Mouse (Mus musculus) regulatory T cell (primary cell): ENCODE measurements around the gene Msn.
"Not testable (repeated sequence)": the region's sequence is repeated elsewhere in the genome, so short reads cannot be mapped to it uniquely, and the experiment has no call there.

ENCODE experiments used
- in situ Hi-C: fragments of 300-600 bp; cut with MboI, MseI; formaldehyde crosslinking; loops from one replicate; pipeline ENCODE4 v1.15.1; 2025; ENCODE audit warnings: high pct_unique_total_duplicates

Gene Msn

GRCm38 (mm10) chrX:96135581-96135980, 39.7 kb downstream of the Msn start:
- in situ Hi-C loops = no loop called here

GRCm38 (mm10) chrX:96139262-96139661, 43.4 kb downstream of the Msn start:
- in situ Hi-C loops = no loop called here

- in situ Hi-C loops = loop anchor here (5.0 kb wide), 1 partner anchor 123 kb away; no protein-coding TSS in a partner anchor
Observed at GRCm38 (mm10) chrX:96144960-96145488, 49.2 kb downstream of the Msn start.

- in situ Hi-C loops = loop anchor here (5.0 kb wide), 1 partner anchor 126 kb away; no protein-coding TSS in a partner anchor
Observed at GRCm38 (mm10) chrX:96148217-96148616, 52.4 kb downstream of the Msn start.

- in situ Hi-C loops = no loop called here
Observed at GRCm38 (mm10) chrX:96153362-96153761, 57.5 kb downstream of the Msn start.

GRCm38 (mm10) chrX:96157936-96158335, 62.1 kb downstream of the Msn start:
- in situ Hi-C loops = no loop called here

GRCm38 (mm10) chrX:96162571-96162970, 66.7 kb downstream of the Msn start:
- in situ Hi-C loops = no loop called here

- in situ Hi-C loops = no loop called here
Observed at GRCm38 (mm10) chrX:96171645-96172388, 76.0 kb downstream of the Msn start.

GRCm38 (mm10) chrX:96178437-96178836, 82.6 kb downstream of the Msn start:
- in situ Hi-C loops = no loop called here

GRCm38 (mm10) chrX:96184100-96184732, 88.4 kb downstream of the Msn start:
- in situ Hi-C loops = no loop called here

- in situ Hi-C loops = not testable (repeated sequence)
Observed at GRCm38 (mm10) chrX:96205143-96205542, 109.3 kb downstream of the Msn start.

- in situ Hi-C loops = no loop called here
Observed at GRCm38 (mm10) chrX:96206872-96207271, 111.0 kb downstream of the Msn start.

GRCm38 (mm10) chrX:96218088-96218487, 122.2 kb downstream of the Msn start:
- in situ Hi-C loops = no loop called here
